Mouse (Mus musculus) cortical plate, adult 2 months (tissue): Measurements from ENCODE around the gene Col8a1. TPM values are rescaled to one million over a fixed set of nuclear protein-coding genes. Genes with fewer than 3 reads are reported as not detected.

ENCODE experiments used
- H3K27ac ChIP-seq: fragments of 200-500 bp; 2 replicates; pipeline ENCODE4 v1.5.1; 2012; ENCODE audit warnings: low read length, control low read depth, inconsistent platforms; ENCODE audit not compliant: insufficient read depth
- H3K4me1 ChIP-seq: fragments of 200-500 bp; 2 replicates; pipeline ENCODE4 v1.6.1; 2011; ENCODE audit warnings: low read length; ENCODE audit not compliant: control insufficient read depth, insufficient read depth
- H3K4me3 ChIP-seq: fragments of 200-500 bp; 2 replicates; pipeline ENCODE4 v1.5.1; 2011; ENCODE audit warnings: mild to moderate bottlenecking, low read length, control low read depth; ENCODE audit not compliant: insufficient read depth
- CTCF ChIP-seq: fragments of 200-500 bp; IDR thresholded peaks from 2 replicates; pipeline ENCODE4 v1.5.1; 2011; ENCODE audit warnings: mild to moderate bottlenecking, control low read depth, low read length; ENCODE audit not compliant: insufficient read depth; ENCODE audit errors: extremely low read depth
- POLR2A ChIP-seq: fragments of 200-500 bp; IDR thresholded peaks from 2 replicates; pipeline ENCODE4 v1.6.1; 2011; ENCODE audit warnings: mild to moderate bottlenecking, low read length, control low read depth; ENCODE audit not compliant: insufficient read depth; ENCODE audit errors: extremely low read depth
- polyA plus RNA-seq: library from polyadenylated mRNA; depleted of rRNA; stranded (reverse); fragments of >200 nt; gene quantifications from 2 replicates; pipeline ENCODE4 v1.2.3, GENCODE M21; 2012

Col8a1 gene
- polyA plus RNA-seq, 1 experiment: 1.4 TPM

- TF ChIP-seq CTCF (no peak), POLR2A (no peak)
Measured at GRCm38 (mm10) chr16:57748093-57748492, 6.4 kb downstream of the Col8a1 start.

GRCm38 (mm10) chr16:57747357-57748056 is 7.0 kb downstream of the Col8a1 start:
- no peak overlapping the region for H3K27ac ChIP-seq
- H3K4me1 ChIP-seq: no peaks in the 10 kb centered on the region
- TF ChIP-seq CTCF: no peak
- no peak for TF ChIP-seq POLR2A
- no peak overlapping the region for H3K4me3 ChIP-seq

More at GRCm38 (mm10) chr16:57748093-57748492, 6.4 kb downstream of the Col8a1 start:
- H3K4me1 ChIP-seq: no peaks in the 10 kb centered on the region
- no peak overlapping the region for H3K27ac ChIP-seq
- H3K4me3 ChIP-seq: no peak overlapping the region

GRCm38 (mm10) chr16:57740169-57740568 is 14.4 kb downstream of the Col8a1 start:
- H3K4me3 ChIP-seq: no peak overlapping the region
- H3K27ac ChIP-seq: no peak overlapping the region
- no peaks in the 10 kb centered on the region for H3K4me1 ChIP-seq
- TF ChIP-seq POLR2A (no peak), CTCF (no peak)

- no peaks in the 10 kb centered on the region for H3K4me1 ChIP-seq
- TF ChIP-seq CTCF (no peak), POLR2A (no peak)
- H3K4me3 ChIP-seq: no peak overlapping the region
- no peak overlapping the region for H3K27ac ChIP-seq
Measured at GRCm38 (mm10) chr16:57734942-57735341, 19.6 kb downstream of the Col8a1 start.

GRCm38 (mm10) chr16:57733545-57733944 is 21.0 kb downstream of the Col8a1 start:
- Histone ChIP-seq H3K27ac (no peak overlapping the region), H3K4me3 (no peak overlapping the region), H3K4me1 (no peaks in the 10 kb centered on the region)
- no peak for TF ChIP-seq POLR2A
- no peak for TF ChIP-seq CTCF

DNA sequence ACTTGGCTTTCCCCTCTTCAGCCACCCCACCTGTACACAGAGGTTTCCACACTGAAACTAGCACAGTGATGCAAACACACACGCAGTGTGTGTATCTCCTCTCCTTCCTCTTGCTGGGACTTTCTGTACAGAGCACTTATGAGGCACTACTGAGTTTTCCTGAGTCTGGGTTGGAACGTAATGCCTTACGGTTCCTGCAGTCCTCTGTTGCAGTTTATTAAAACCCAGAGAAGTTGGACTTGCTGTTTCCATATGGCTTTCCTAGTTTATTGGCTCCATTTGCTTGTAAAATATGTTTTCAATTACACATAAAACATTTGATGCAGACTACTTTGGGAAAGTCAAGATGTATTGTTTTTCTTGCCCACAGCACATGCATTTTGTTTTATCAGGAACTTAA is 21.4 kb downstream of the Col8a1 start:
- TF ChIP-seq CTCF (no peak), POLR2A (no peak)
- Histone ChIP-seq H3K4me3 (no peak overlapping the region), H3K4me1 (no peaks in the 10 kb centered on the region), H3K27ac (no peak overlapping the region)

- Histone ChIP-seq H3K4me1 (no peaks in the 10 kb centered on the region), H3K4me3 (no peak overlapping the region), H3K27ac (no peak overlapping the region)
- no peak for TF ChIP-seq POLR2A
- no peak for TF ChIP-seq CTCF
Measured at GRCm38 (mm10) chr16:57724978-57725377, 29.6 kb downstream of the Col8a1 start.

- no peak for TF ChIP-seq CTCF
- Histone ChIP-seq H3K27ac (no peak overlapping the region), H3K4me3 (no peak overlapping the region), H3K4me1 (no peaks in the 10 kb centered on the region)
Measured at GRCm38 (mm10) chr16:57718982-57719381, 35.6 kb downstream of the Col8a1 start.

DNA sequence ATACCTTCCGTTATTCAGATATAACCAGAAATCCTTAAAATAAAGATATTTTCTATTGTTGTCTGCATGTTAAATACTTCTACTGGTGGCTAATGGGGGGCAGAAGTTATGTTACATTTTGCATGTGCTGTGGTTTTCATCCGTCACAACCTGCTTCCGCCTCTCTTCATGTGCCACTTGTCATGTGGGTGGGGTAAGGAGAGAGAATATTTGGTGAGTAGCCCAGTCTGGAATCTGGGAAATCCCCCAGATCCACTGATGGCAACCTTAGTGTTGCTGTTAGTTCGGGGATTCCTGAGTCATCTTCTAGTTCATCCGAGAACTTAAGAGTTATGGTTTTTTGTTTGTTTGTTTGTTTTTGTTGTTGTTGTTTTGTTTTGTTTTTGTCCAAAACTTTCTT is 55.8 kb downstream of the Col8a1 start:
- no peaks in the 10 kb centered on the region for H3K4me1 ChIP-seq
- no peak overlapping the region for H3K4me3 ChIP-seq
- H3K27ac ChIP-seq: no peak overlapping the region
- TF ChIP-seq POLR2A (no peak), CTCF (no peak)

DNA sequence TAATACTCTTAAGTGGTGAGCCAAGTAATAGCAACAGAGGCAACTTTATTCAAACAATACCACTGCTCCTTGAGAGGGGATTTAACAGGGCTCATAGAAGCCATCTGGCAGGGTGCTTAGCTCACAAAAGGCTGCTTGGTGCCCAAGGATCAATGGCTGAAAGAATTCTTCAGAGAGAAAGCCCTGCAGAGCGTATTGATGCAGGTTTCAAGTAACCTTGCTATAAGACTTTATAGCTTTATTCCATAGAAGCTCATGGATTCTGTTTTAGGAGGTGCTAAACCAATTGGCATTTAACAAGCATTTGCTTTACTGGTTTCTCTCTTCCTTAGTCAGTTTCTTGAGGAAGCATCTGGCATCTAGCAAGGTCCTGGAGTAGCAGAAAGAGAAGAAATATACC is 59.8 kb downstream of the Col8a1 start:
- no peak overlapping the region for H3K4me3 ChIP-seq
- no peaks in the 10 kb centered on the region for H3K4me1 ChIP-seq
- no peak overlapping the region for H3K27ac ChIP-seq
- TF ChIP-seq POLR2A: no peak
- TF ChIP-seq CTCF: no peak

GRCm38 (mm10) chr16:57693906-57694522 is 60.5 kb downstream of the Col8a1 start:
- H3K4me3 ChIP-seq: no peak overlapping the region
- H3K4me1 ChIP-seq: no peaks in the 10 kb centered on the region
- TF ChIP-seq POLR2A: no peak
- TF ChIP-seq CTCF: no peak
- H3K27ac ChIP-seq: no peak overlapping the region
